Mouse (Mus musculus) granulocyte monocyte progenitor cell, adult 5-6 weeks (primary cell): Measurements from ENCODE around the gene Rfk. TPM values are rescaled to one million over a fixed set of nuclear protein-coding genes. Genes with fewer than 3 reads are reported as not detected.

ENCODE experiments used
- ATAC-seq: replicated peaks from 2 replicates; pipeline ENCODE4 v1.8.0; 2016; ENCODE audit warnings: mild to moderate bottlenecking, moderate TSS enrichment, inconsistent platforms; ENCODE audit not compliant: poor library complexity, severe bottlenecking
- total RNA-seq, 2 experiments: library from RNA; stranded (forward) in 1 of 2; stranded (reverse) in 1 of 2; fragments of 200-712, 200-1000 nt in 1 of 2; fragments of >200 nt in 1 of 2; fragmentation: Nextera tagmentation in 1 of 2; gene quantifications; 2 replicates each; pipeline ENCODE4 v1.2.3; 2014 to 2017

The Rfk gene
- total RNA-seq, 2 experiments from 2014 or later: 23.2 to 32.9 TPM

DNA sequence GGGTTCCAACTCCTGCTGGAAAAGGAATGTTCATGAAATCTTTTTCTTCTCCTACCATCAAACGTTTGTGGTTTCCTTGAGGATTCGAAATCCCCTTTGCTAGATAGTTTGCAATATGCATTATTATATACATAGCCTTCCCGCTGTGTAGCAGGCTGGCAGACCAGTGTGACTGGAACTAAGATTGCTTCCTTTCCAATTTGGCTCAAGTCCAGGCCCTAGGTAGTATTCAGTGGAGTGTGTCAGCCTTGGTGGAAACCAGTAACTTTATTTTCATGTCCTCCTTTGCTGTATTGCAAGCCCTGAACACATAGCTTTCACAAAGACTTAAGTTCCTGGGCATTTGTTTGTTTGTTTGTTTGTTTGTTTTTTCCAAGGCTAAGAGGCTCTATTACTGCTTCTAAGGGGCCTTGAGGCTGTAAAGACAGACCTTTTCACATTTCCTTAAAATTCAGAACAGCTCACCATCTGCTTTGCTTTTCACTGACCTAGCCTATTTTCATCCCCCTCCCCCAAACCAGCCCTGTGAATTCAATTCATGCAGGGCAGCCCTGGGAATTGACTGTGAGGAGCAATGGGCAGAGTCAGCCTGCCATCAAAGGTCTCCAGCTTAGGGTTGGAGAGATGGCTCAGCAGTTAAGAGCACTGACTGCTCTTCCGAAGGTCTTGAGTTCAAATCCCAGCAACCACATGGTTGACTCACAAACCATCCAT lies 45.8 kb downstream of the Rfk start:
- ATAC-seq: no peak

DNA sequence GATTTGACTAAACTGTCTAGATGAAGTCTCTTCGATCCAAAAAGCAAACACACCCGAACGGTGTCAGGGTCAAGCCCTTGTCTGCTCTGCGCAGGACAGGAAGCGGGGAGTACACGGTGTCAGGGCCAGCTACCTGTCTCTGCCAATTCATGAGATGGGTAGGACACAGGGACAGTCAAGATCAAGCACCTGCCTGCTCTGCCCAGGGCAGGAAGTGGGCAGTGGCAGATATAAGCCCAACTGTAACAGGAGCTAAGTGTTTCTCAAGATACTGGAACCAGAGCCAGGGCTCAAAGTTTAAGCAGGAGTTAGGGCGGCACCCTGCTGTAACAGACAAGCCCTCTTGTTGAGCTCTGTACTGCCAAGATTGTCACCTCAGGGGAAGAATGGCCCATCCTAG lies 49.7 kb downstream of the Rfk start:
- ATAC-seq: no peak

Other genes with a start within 250 kb of the Rfk start
- 18.2 and 22.2 TPM in 2 replicates for gene Gcnt1, start 21.2 kb upstream of the Rfk start, total RNA-seq (2014; fragmentation: Nextera tagmentation)
- gene Gcnt1, start 21.2 kb upstream of the Rfk start, total RNA-seq (2017): 27.4 and 29.9 TPM in 2 replicates